Mouse (Mus musculus) C2C12 (cell line): ENCODE measurements around the gene Acer2. TPM values are rescaled to one million over a fixed set of nuclear protein-coding genes. Genes with fewer than 3 reads are reported as not detected.

ENCODE experiments used
- H3K27me3 ChIP-seq: one replicate; pipeline ENCODE4 v1.6.1; 2011; ENCODE audit not compliant: control insufficient read depth, insufficient read depth, insufficient read length
- H3K36me3 ChIP-seq: one replicate; pipeline ENCODE4 v1.6.1; 2011; ENCODE audit not compliant: control insufficient read depth, insufficient read depth
- H3K4me3 ChIP-seq: one replicate; pipeline ENCODE4 v1.5.1; 2011; ENCODE audit warnings: mild to moderate bottlenecking, control low read depth; ENCODE audit not compliant: poor library complexity, insufficient read depth, severe bottlenecking
- H3K79me2 ChIP-seq: one replicate; pipeline ENCODE4 v1.6.1; 2011; ENCODE audit not compliant: control insufficient read depth, insufficient read depth
- H3K79me3 ChIP-seq: one replicate; pipeline ENCODE4 v1.6.1; 2011; ENCODE audit warnings: low read depth, control low read depth
- H3ac ChIP-seq: one replicate; pipeline ENCODE3; 2011; ENCODE audit warnings: low read depth; ENCODE audit not compliant: control insufficient read depth, insufficient read length
- CEBPB ChIP-seq: IDR thresholded peaks from one replicate; pipeline ENCODE4 v1.6.1; 2011; ENCODE audit warnings: low read depth, mild to moderate bottlenecking, control low read depth, moderate library complexity
- CTCF ChIP-seq: IDR thresholded peaks from one replicate; pipeline ENCODE4 v1.5.1; 2011; ENCODE audit not compliant: control insufficient read depth, insufficient read depth, insufficient read length
- FOSL1 ChIP-seq: IDR thresholded peaks from one replicate; pipeline ENCODE4 v1.8.0; 2011; ENCODE audit warnings: mild to moderate bottlenecking, low read length; ENCODE audit not compliant: poor library complexity, insufficient read depth, severe bottlenecking
- MAX ChIP-seq: IDR thresholded peaks from one replicate; pipeline ENCODE4 v1.6.1; 2011; ENCODE audit warnings: mild to moderate bottlenecking, control low read depth
- MYOD1 ChIP-seq: IDR thresholded peaks from one replicate; pipeline ENCODE4 v1.6.1; 2011; ENCODE audit warnings: low read depth; ENCODE audit not compliant: control insufficient read depth, insufficient read length
- MYOG ChIP-seq: IDR thresholded peaks from one replicate; pipeline ENCODE4 v1.6.1; 2011; ENCODE audit not compliant: control insufficient read depth, insufficient read length; ENCODE audit errors: extremely low read depth
- USF1 ChIP-seq: IDR thresholded peaks from one replicate; pipeline ENCODE4 v1.6.1; 2011; ENCODE audit warnings: low read depth, mild to moderate bottlenecking, control low read depth, moderate library complexity
- polyA plus RNA-seq: library from polyadenylated mRNA; unstranded; fragments of >200 nt; fragmentation: generic; extraction: Trizol; gene quantifications from one replicate; pipeline ENCODE4 v1.2.1, GENCODE M21; 2012; ENCODE audit warnings: missing spikeins

Acer2 gene
- polyA plus RNA-seq, 1 experiment = 0.08 TPM

- no peaks in the 10 kb centered on the region for H3K79me2 ChIP-seq
- no peak overlapping the region for H3K4me3 ChIP-seq
Observed at GRCm38 (mm10) chr4:86916062-86916461, 41.9 kb downstream of the Acer2 start.

DNA sequence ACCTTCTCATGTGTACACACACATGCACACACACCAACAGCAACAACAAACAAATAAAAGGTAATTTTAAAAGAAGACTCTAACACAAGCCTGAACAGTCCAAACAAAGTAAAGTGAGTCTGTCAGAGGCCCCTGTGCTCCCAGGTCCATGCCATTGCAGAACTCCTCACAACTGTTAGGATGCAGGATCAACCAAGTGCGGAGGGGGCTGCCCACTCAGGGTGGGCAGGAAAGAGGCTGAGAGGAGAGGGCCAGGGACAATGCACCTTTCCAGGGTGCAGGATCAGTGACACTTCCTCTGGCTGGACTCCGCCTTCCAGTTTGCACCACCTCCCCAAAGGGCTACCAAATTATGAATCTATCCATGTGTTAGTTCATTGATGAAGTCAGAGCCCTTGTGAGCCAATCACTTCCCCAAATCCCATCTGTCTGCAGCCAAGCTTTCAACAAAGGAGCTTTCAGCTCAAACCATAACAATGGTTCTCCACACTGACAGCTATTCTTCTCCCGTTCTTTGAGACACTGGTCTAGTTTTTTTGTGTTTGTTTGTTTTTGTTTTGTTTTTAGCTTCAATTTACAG, 49.4 kb downstream of the Acer2 start:
- no peaks in the 10 kb centered on the region for H3K36me3 ChIP-seq
- H3ac ChIP-seq = no peak overlapping the region
- H3K79me3 ChIP-seq = no peaks in the 10 kb centered on the region
- H3K79me2 ChIP-seq = no peaks in the 10 kb centered on the region
- no peak overlapping the region for H3K4me3 ChIP-seq
- TF ChIP-seq FOSL1 (no peak), MYOG (no peak), USF1 (no peak), CEBPB (no peak), CTCF (no peak), MYOD1 (no peak), MAX (no peak)
- H3K27me3 ChIP-seq = peaks cover 12% of the 10 kb centered on the region

More at GRCm38 (mm10) chr4:86916062-86916461, 41.9 kb downstream of the Acer2 start:
- TF ChIP-seq MYOD1 = no peak
- TF ChIP-seq MYOG = no peak
- TF ChIP-seq CEBPB = no peak
- TF ChIP-seq FOSL1 = no peak
- TF ChIP-seq CTCF = no peak
- TF ChIP-seq USF1 = no peak
- TF ChIP-seq MAX = no peak
- H3ac ChIP-seq = no peak overlapping the region
- H3K27me3 ChIP-seq = peaks cover 18% of the 10 kb centered on the region
- H3K36me3 ChIP-seq = no peaks in the 10 kb centered on the region
- H3K79me3 ChIP-seq = no peaks in the 10 kb centered on the region

GRCm38 (mm10) chr4:86924804-86925458, 50.7 kb downstream of the Acer2 start:
- Histone ChIP-seq H3K27me3 (peaks cover 10% of the 10 kb centered on the region), H3K79me2 (no peaks in the 10 kb centered on the region), H3K4me3 (no peak overlapping the region), H3K36me3 (no peaks in the 10 kb centered on the region), H3ac (no peak overlapping the region), H3K79me3 (no peaks in the 10 kb centered on the region)
- TF ChIP-seq CTCF (peak; percentile 58), CEBPB (no peak)

DNA sequence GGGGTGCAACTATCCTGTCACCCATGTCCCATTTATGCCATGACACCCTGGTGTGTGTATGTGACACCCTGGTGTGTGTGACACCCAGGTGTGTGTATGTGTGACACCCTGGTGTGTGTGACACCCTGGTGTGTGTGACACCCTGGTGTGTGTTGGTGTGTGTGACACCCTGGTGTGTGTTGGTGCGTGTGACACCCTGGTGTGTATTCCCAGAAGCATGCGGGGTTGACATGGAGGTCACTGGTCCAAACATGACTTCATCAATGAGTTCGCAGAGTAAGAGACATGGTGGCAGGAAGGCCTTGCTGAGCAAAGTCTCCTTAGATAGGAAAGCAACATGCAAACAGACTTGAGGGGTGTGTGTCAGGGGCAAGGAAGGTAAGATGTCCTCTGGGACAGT, 52.8 kb downstream of the Acer2 start:
- no peak for TF ChIP-seq MYOD1
- no peak for TF ChIP-seq MYOG
- TF ChIP-seq USF1 = no peak
- no peaks in the 10 kb centered on the region for H3K79me2 ChIP-seq
- H3ac ChIP-seq = no peak overlapping the region
- no peak overlapping the region for H3K4me3 ChIP-seq
- H3K27me3 ChIP-seq = peaks cover 9% of the 10 kb centered on the region
- no peaks in the 10 kb centered on the region for H3K79me3 ChIP-seq
- no peaks in the 10 kb centered on the region for H3K36me3 ChIP-seq

GRCm38 (mm10) chr4:86930101-86930635, 56.0 kb downstream of the Acer2 start:
- no peak for TF ChIP-seq FOSL1
- TF ChIP-seq CEBPB = no peak
- no peak for TF ChIP-seq MYOD1
- TF ChIP-seq USF1 = no peak
- TF ChIP-seq MYOG = no peak
- no peak for TF ChIP-seq CTCF
- no peak for TF ChIP-seq MAX
- H3ac ChIP-seq = no peak overlapping the region
- no peaks in the 10 kb centered on the region for H3K79me2 ChIP-seq
- no peak overlapping the region for H3K4me3 ChIP-seq
- H3K36me3 ChIP-seq = no peaks in the 10 kb centered on the region
- peaks cover 6% of the 10 kb centered on the region for H3K27me3 ChIP-seq
- H3K79me3 ChIP-seq = no peaks in the 10 kb centered on the region
